Mouse (Mus musculus): ENCODE measurements at regions not wholly inside any gene's neighbourhood (a gene's known extent, or its start where the extent isn't known, plus 50 kb on each side); places are given as distances from the start of the nearest gene placed in this dataset.

- 33% methylated on average over 3 of the region's 3 CpGs for WGBS (ENCODE audit: insufficient replicate concordance)
- no peak overlapping the region for H3K9ac ChIP-seq (replicated peaks)
- H3K36me3 ChIP-seq (replicated peaks; ENCODE audit: control insufficient read depth, insufficient read depth, low read depth) = no peaks in the 10 kb centered on the region
- ATAC-seq (ENCODE audit: insufficient read depth) (no peak), DNase-seq (ENCODE audit: low read depth in 3 of 3, low spot score in 3 of 3) (no peak)
- H3K4me2 ChIP-seq (ENCODE audit: low read depth) = no peak overlapping the region
- H3K4me3 ChIP-seq (ENCODE audit: insufficient read depth in 1 of 2, low read depth in 2 of 2, low read length in 2 of 2) = no peak overlapping the region
- H3K27ac ChIP-seq = no peak overlapping the region
- TF ChIP-seq CTCF (IDR thresholded peaks at IDR 0.05; ENCODE audit: low read depth) = no peak
- no peak for TF ChIP-seq EP300 (IDR thresholded peaks at IDR 0.05; ENCODE audit: low read depth)
- H3K9me3 ChIP-seq (ENCODE audit: control insufficient read depth, low read length) = no peaks in the 10 kb centered on the region
- no peaks in the 10 kb centered on the region for H3K4me1 ChIP-seq (replicated peaks; ENCODE audit: control insufficient read depth in 2 of 2, insufficient read depth in 2 of 2, low read length in 1 of 2)
- no peaks in the 10 kb centered on the region for H3K27me3 ChIP-seq (ENCODE audit: control insufficient read depth, insufficient read depth, low read length)
Observed at GRCm38 (mm10) chr1:163621293-163621692, 103.7 kb downstream of the Mettl11b start.

- WGBS (ENCODE audit: insufficient replicate concordance) = 52% methylated on average over 7 of the region's 7 CpGs
- Histone ChIP-seq H3K9ac (replicated peaks) (no peak overlapping the region), H3K4me2 (ENCODE audit: low read depth) (no peak overlapping the region), H3K9me3 (ENCODE audit: control insufficient read depth, low read length) (no peaks in the 10 kb centered on the region), H3K4me1 (replicated peaks; ENCODE audit: control insufficient read depth in 2 of 2, insufficient read depth in 2 of 2, low read length in 1 of 2) (no peaks in the 10 kb centered on the region), H3K4me3 (ENCODE audit: insufficient read depth in 1 of 2, low read depth in 2 of 2, low read length in 2 of 2) (no peak overlapping the region), H3K36me3 (replicated peaks; ENCODE audit: control insufficient read depth, insufficient read depth, low read depth) (no peaks in the 10 kb centered on the region), H3K27me3 (ENCODE audit: control insufficient read depth, insufficient read depth, low read length) (no peaks in the 10 kb centered on the region), H3K27ac (no peak overlapping the region)
- no peak for ATAC-seq (ENCODE audit: insufficient read depth)
- no peak for TF ChIP-seq EP300 (IDR thresholded peaks at IDR 0.05; ENCODE audit: low read depth)
- TF ChIP-seq CTCF (IDR thresholded peaks at IDR 0.05; ENCODE audit: low read depth) = no peak
- no peak for DNase-seq (ENCODE audit: low read depth in 3 of 3, low spot score in 3 of 3)
Observed at GRCm38 (mm10) chr1:163619831-163620230, 105.2 kb downstream of the Mettl11b start.

- no peak overlapping the region for H3K4me2 ChIP-seq (ENCODE audit: low read depth)
- ATAC-seq (ENCODE audit: insufficient read depth) (no peak), DNase-seq (ENCODE audit: low read depth in 3 of 3, low spot score in 3 of 3) (no peak)
- H3K27me3 ChIP-seq (ENCODE audit: control insufficient read depth, insufficient read depth, low read length) = no peaks in the 10 kb centered on the region
- no peaks in the 10 kb centered on the region for H3K4me1 ChIP-seq (replicated peaks; ENCODE audit: control insufficient read depth in 2 of 2, insufficient read depth in 2 of 2, low read length in 1 of 2)
- H3K9me3 ChIP-seq (ENCODE audit: control insufficient read depth, low read length) = no peaks in the 10 kb centered on the region
- H3K9ac ChIP-seq (replicated peaks) = no peak overlapping the region
- no peak for TF ChIP-seq CTCF (IDR thresholded peaks at IDR 0.05; ENCODE audit: low read depth)
- TF ChIP-seq EP300 (IDR thresholded peaks at IDR 0.05; ENCODE audit: low read depth) = no peak
- no peaks in the 10 kb centered on the region for H3K36me3 ChIP-seq (replicated peaks; ENCODE audit: control insufficient read depth, insufficient read depth, low read depth)
- H3K4me3 ChIP-seq (ENCODE audit: insufficient read depth in 1 of 2, low read depth in 2 of 2, low read length in 2 of 2) = no peak overlapping the region
- 68% methylated on average over 3 of the region's 3 CpGs for WGBS (ENCODE audit: insufficient replicate concordance)
- H3K27ac ChIP-seq = no peak overlapping the region
Observed at GRCm38 (mm10) chr1:163618132-163618531, 106.9 kb downstream of the Mettl11b start.

- Histone ChIP-seq H3K9ac (replicated peaks) (no peak overlapping the region), H3K36me3 (replicated peaks; ENCODE audit: control insufficient read depth, insufficient read depth, low read depth) (no peaks in the 10 kb centered on the region), H3K9me3 (ENCODE audit: control insufficient read depth, low read length) (no peaks in the 10 kb centered on the region), H3K4me2 (ENCODE audit: low read depth) (no peak overlapping the region), H3K27me3 (ENCODE audit: control insufficient read depth, insufficient read depth, low read length) (no peaks in the 10 kb centered on the region), H3K4me1 (replicated peaks; ENCODE audit: control insufficient read depth in 2 of 2, insufficient read depth in 2 of 2, low read length in 1 of 2) (no peaks in the 10 kb centered on the region), H3K4me3 (ENCODE audit: insufficient read depth in 1 of 2, low read depth in 2 of 2, low read length in 2 of 2) (no peak overlapping the region), H3K27ac (no peak overlapping the region)
- TF ChIP-seq EP300 (IDR thresholded peaks at IDR 0.05; ENCODE audit: low read depth) (no peak), CTCF (IDR thresholded peaks at IDR 0.05; ENCODE audit: low read depth) (no peak)
- DNase-seq (ENCODE audit: low read depth in 3 of 3, low spot score in 3 of 3) (no peak), ATAC-seq (ENCODE audit: insufficient read depth) (no peak)
- 53% methylated on average over 3 of the region's 3 CpGs for WGBS (ENCODE audit: insufficient replicate concordance)
Observed at GRCm38 (mm10) chr1:163616596-163616995, 108.4 kb downstream of the Mettl11b start.

- H3K4me2 ChIP-seq (ENCODE audit: low read depth) = no peak overlapping the region
Observed at GRCm38 (mm10) chr1:163608429-163608828, 116.6 kb downstream of the Mettl11b start.

More at GRCm38 (mm10) chr1:163608429-163608828, 116.6 kb downstream of the Mettl11b start:
- no peaks in the 10 kb centered on the region for H3K36me3 ChIP-seq (replicated peaks; ENCODE audit: control insufficient read depth, insufficient read depth, low read depth)
- ATAC-seq (ENCODE audit: insufficient read depth) (no peak), DNase-seq (ENCODE audit: low read depth in 3 of 3, low spot score in 3 of 3) (no peak)
- no peaks in the 10 kb centered on the region for H3K4me1 ChIP-seq (replicated peaks; ENCODE audit: control insufficient read depth in 2 of 2, insufficient read depth in 2 of 2, low read length in 1 of 2)
- no peak for TF ChIP-seq EP300 (IDR thresholded peaks at IDR 0.05; ENCODE audit: low read depth)
- TF ChIP-seq CTCF (IDR thresholded peaks at IDR 0.05; ENCODE audit: low read depth) = no peak
- no peak overlapping the region for H3K9ac ChIP-seq (replicated peaks)
- H3K9me3 ChIP-seq (ENCODE audit: control insufficient read depth, low read length) = no peaks in the 10 kb centered on the region
- WGBS (ENCODE audit: insufficient replicate concordance) = 57% methylated on average over 1 of the region's 1 CpGs
- no peak overlapping the region for H3K4me3 ChIP-seq (ENCODE audit: insufficient read depth in 1 of 2, low read depth in 2 of 2, low read length in 2 of 2)
- H3K27ac ChIP-seq = no peak overlapping the region
- no peaks in the 10 kb centered on the region for H3K27me3 ChIP-seq (ENCODE audit: control insufficient read depth, insufficient read depth, low read length)
